Mouse (Mus musculus) hindbrain, postnatal 0 days (tissue): ENCODE measurements around the gene Adcy10. TPM values are rescaled to one million over a fixed set of nuclear protein-coding genes. Genes with fewer than 3 reads are reported as not detected.

Experiments used
- ATAC-seq: fragments of 200-750 bp; cut with Nextera tagmentation; 2 replicates; pipeline ENCODE4 v1.8.0; 2017; ENCODE audit warnings: mild to moderate bottlenecking, moderate TSS enrichment, moderate library complexity
- DNase-seq: peaks from one replicate; pipeline ENCODE4 v3.0.0-alpha.2; 2015; ENCODE audit warnings: low spot score
- H3K27ac ChIP-seq: fragments of 300-500 bp; sonication (generic); 2 replicates; pipeline ENCODE4 v1.5.1; 2014; ENCODE audit warnings: mild to moderate bottlenecking
- H3K27me3 ChIP-seq: fragments of 300-500 bp; sonication (generic); 2 replicates; pipeline ENCODE4 v1.6.1; 2014; ENCODE audit warnings: low read length, mixed read lengths; ENCODE audit not compliant: insufficient read depth
- H3K36me3 ChIP-seq: fragments of 300-500 bp; sonication (generic); 2 replicates; pipeline ENCODE4 v1.6.1; 2014; ENCODE audit warnings: low read length, mixed read lengths; ENCODE audit not compliant: insufficient read depth
- H3K4me1 ChIP-seq: fragments of 300-500 bp; sonication (generic); 2 replicates; pipeline ENCODE4 v1.6.1; 2014; ENCODE audit warnings: antibody characterized with exemption, low read length, mixed read lengths; ENCODE audit not compliant: insufficient read depth
- H3K4me2 ChIP-seq: fragments of 300-500 bp; sonication (generic); 2 replicates; pipeline ENCODE4 v1.6.1; 2014; ENCODE audit warnings: low read depth, mild to moderate bottlenecking, low read length, moderate library complexity, mixed read lengths
- H3K4me3 ChIP-seq: fragments of 300-500 bp; sonication (generic); 2 replicates; pipeline ENCODE4 v1.5.1; 2014; ENCODE audit warnings: low read length
- H3K9ac ChIP-seq: fragments of 300-500 bp; sonication (generic); replicated peaks from 2 replicates; pipeline ENCODE4 v1.6.1; 2014; ENCODE audit warnings: mild to moderate bottlenecking, low read length, moderate library complexity, mixed read lengths
- H3K9me3 ChIP-seq: fragments of 300-500 bp; sonication (generic); 2 replicates; pipeline ENCODE4 v1.6.1; 2016; ENCODE audit warnings: low read length, mixed read lengths
- CTCF ChIP-seq: IDR thresholded peaks from 2 replicates; pipeline ENCODE4 v1.5.1; 2016; ENCODE audit warnings: antibody characterized with exemption, control low read depth, low read depth
- WGBS: fragments of 180-500 bp; shearing (Covaris S2); extraction: QIAGEN DNeasy Blood & Tissue Kit; methylation state at CpG from one replicate; pipeline ENCODE4 v1.1.7; 2014; 5-methylcytosine and 5-hydroxymethylcytosine counted together
- polyA plus RNA-seq: library from polyadenylated mRNA; unstranded; fragments of >200 nt; fragmentation: Nextera tagmentation; extraction: Ambion mirVana; gene quantifications from 2 replicates; pipeline ENCODE4 v1.2.1, GENCODE M21; 2015
- total RNA-seq: library from RNA; depleted of rRNA; stranded (reverse); fragments of >200 nt; gene quantifications from 2 replicates; pipeline ENCODE4 v1.2.3, GENCODE M21; 2014

Adcy10 gene
- total and polyA plus RNA-seq, 2 experiments from 2014 or later: 0.06 to 0.78 TPM

GRCm38 (mm10) chr1:165506303-165506702 is 21.3 kb downstream of the Adcy10 start:
- H3K9me3 ChIP-seq: no peaks in the 10 kb centered on the region
- DNase-seq: no peak
- H3K36me3 ChIP-seq: no peaks in the 10 kb centered on the region
- H3K4me2 ChIP-seq: no peak overlapping the region
- TF ChIP-seq CTCF: no peak
- no peak overlapping the region for H3K27ac ChIP-seq
- no peak overlapping the region for H3K4me3 ChIP-seq
- ATAC-seq: no peak
- no peak overlapping the region for H3K9ac ChIP-seq
- H3K27me3 ChIP-seq: no peaks in the 10 kb centered on the region
- no peaks in the 10 kb centered on the region for H3K4me1 ChIP-seq
- 89% methylated on average over 6 of the region's 6 CpGs for WGBS

- 85% methylated on average over 6 of the region's 6 CpGs for WGBS
- ATAC-seq (no peak), DNase-seq (no peak)
- Histone ChIP-seq H3K4me2 (no peak overlapping the region), H3K9me3 (no peaks in the 10 kb centered on the region), H3K36me3 (no peaks in the 10 kb centered on the region), H3K4me1 (no peaks in the 10 kb centered on the region), H3K4me3 (no peak overlapping the region), H3K27ac (no peak overlapping the region), H3K27me3 (no peaks in the 10 kb centered on the region), H3K9ac (no peak overlapping the region)
- TF ChIP-seq CTCF: no peak
Measured at GRCm38 (mm10) chr1:165510161-165510560, 25.2 kb downstream of the Adcy10 start.

- DNase-seq (no peak), ATAC-seq (no peak)
- no peak overlapping the region for H3K4me3 ChIP-seq
- no peaks in the 10 kb centered on the region for H3K9me3 ChIP-seq
- TF ChIP-seq CTCF: no peak
- H3K27ac ChIP-seq: no peak overlapping the region
- 93% methylated on average over 7 of the region's 7 CpGs for WGBS
- H3K36me3 ChIP-seq: no peaks in the 10 kb centered on the region
- no peaks in the 10 kb centered on the region for H3K27me3 ChIP-seq
- no peaks in the 10 kb centered on the region for H3K4me1 ChIP-seq
- H3K9ac ChIP-seq: no peak overlapping the region
- no peak overlapping the region for H3K4me2 ChIP-seq
Measured at GRCm38 (mm10) chr1:165520716-165521115, 35.7 kb downstream of the Adcy10 start.

GRCm38 (mm10) chr1:165536079-165536675 is 51.2 kb downstream of the Adcy10 start:
- DNase-seq: no peak
- H3K9me3 ChIP-seq: no peaks in the 10 kb centered on the region
- no peak overlapping the region for H3K4me3 ChIP-seq
- ATAC-seq: no peak
- TF ChIP-seq CTCF: no peak
- no peak overlapping the region for H3K4me2 ChIP-seq
- H3K27me3 ChIP-seq: no peaks in the 10 kb centered on the region
- H3K9ac ChIP-seq: no peak overlapping the region
- no peaks in the 10 kb centered on the region for H3K36me3 ChIP-seq
- H3K27ac ChIP-seq: no peak overlapping the region
- 72% methylated on average over 12 of the region's 12 CpGs for WGBS
- no peaks in the 10 kb centered on the region for H3K4me1 ChIP-seq

- no peak for TF ChIP-seq CTCF
- no peaks in the 10 kb centered on the region for H3K27me3 ChIP-seq
- H3K9ac ChIP-seq: no peak overlapping the region
- WGBS: 65% methylated on average over 5 of the region's 5 CpGs
- H3K4me2 ChIP-seq: no peak overlapping the region
- DNase-seq: no peak
- H3K4me3 ChIP-seq: no peak overlapping the region
- H3K27ac ChIP-seq: no peak overlapping the region
- no peaks in the 10 kb centered on the region for H3K4me1 ChIP-seq
- H3K9me3 ChIP-seq: no peaks in the 10 kb centered on the region
- H3K36me3 ChIP-seq: no peaks in the 10 kb centered on the region
- no peak for ATAC-seq
Measured at GRCm38 (mm10) chr1:165537241-165537807, 52.3 kb downstream of the Adcy10 start.

- Histone ChIP-seq H3K4me1 (no peaks in the 10 kb centered on the region), H3K4me2 (no peak overlapping the region), H3K9me3 (no peaks in the 10 kb centered on the region), H3K9ac (no peak overlapping the region), H3K4me3 (no peak overlapping the region), H3K27ac (no peak overlapping the region), H3K36me3 (no peaks in the 10 kb centered on the region), H3K27me3 (no peaks in the 10 kb centered on the region)
- TF ChIP-seq CTCF: no peak
- no peak for ATAC-seq
- no peak for DNase-seq
- WGBS: 47% methylated on average over 2 of the region's 2 CpGs
Measured at GRCm38 (mm10) chr1:165556711-165557110, 71.7 kb downstream of the Adcy10 start.

- Histone ChIP-seq H3K9ac (no peak overlapping the region), H3K9me3 (no peaks in the 10 kb centered on the region), H3K27ac (no peak overlapping the region), H3K4me1 (no peaks in the 10 kb centered on the region), H3K27me3 (no peaks in the 10 kb centered on the region), H3K36me3 (no peaks in the 10 kb centered on the region), H3K4me3 (no peak overlapping the region), H3K4me2 (no peak overlapping the region)
- ATAC-seq (no peak), DNase-seq (no peak)
- TF ChIP-seq CTCF: no peak
- 76% methylated on average over 9 of the region's 9 CpGs for WGBS
Measured at GRCm38 (mm10) chr1:165559073-165559472, 74.1 kb downstream of the Adcy10 start.
